Mouse (Mus musculus): Measurements from ENCODE around the gene Sdcbp2. TPM values are rescaled to one million over a fixed set of nuclear protein-coding genes. Genes with fewer than 3 reads are reported as not detected.
A peak's percentile ranks its signal among the peaks of the same experiment; 100 is the strongest.
"Not testable (repeated sequence)": the region's sequence is repeated elsewhere in the genome, so short reads cannot be mapped to it uniquely, and the experiment has no call there.

Sdcbp2 gene
- total RNA-seq, 2 experiments from 2014 or later: 1.9 to 2.5 TPM

DNA sequence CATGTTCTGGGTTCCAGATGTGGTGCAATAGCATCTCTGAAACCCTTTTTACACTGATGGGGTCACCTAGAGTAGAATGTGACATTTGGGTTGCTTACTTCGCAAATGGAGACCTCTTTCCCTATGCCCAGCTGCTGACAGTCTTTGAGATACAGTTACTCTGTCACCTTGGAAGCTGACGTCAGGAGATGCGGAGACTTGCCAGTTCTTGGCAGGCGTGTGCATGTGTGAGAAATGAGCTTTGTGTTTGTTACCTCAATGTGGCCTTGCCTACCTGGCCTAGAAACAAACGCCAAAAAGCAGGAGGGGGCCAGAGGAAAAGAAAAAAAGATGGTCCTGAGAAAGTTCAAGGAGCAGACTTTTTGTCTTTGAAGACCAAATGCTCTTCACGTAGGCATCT, 5.6 kb upstream of the Sdcbp2 start:
- DNase-seq (ENCODE audit: low spot score in 2 of 2): no peak

DNA sequence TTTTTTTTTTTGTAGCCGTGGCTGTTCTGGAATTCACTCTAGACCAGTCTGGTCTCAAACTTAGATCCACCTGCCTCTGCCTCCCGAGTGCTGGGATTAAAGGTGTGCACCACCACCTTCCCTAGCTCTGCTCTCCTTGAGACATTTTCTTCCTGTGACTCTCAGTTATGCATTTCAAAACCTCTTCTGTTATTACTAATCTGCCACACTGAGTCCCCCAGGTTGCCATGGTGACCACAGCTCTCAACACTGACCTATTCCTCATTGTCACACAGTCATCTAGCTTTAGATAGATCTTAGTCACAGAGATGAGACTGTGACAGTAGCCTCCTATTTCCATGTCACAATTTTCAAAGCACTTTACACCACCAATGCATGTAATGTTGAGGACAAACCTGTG, 3.0 kb upstream of the Sdcbp2 start:
- no peak for DNase-seq (ENCODE audit: low spot score in 2 of 2)

DNA sequence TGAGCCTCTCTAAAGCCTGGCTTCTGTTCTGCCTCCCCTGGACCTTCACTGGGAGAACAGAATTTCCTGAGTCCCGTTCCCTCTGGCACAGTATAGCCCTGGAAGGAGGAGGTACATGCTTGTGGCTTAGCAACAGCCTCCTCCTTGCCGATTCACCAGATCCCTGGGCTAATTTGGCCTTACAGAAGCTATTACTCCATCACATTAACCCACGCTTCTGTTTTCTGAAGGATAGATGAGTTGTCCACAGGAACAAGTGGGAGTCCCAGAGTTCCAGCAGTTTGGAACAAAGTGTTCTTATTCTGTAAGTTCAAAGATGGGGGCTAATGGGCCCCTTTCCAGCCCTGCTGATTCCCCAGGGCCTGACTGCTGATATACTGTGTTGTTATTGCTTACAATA, 1.2 kb downstream of the Sdcbp2 start:
- DNase-seq (ENCODE audit: low spot score in 2 of 2): no peak

DNA sequence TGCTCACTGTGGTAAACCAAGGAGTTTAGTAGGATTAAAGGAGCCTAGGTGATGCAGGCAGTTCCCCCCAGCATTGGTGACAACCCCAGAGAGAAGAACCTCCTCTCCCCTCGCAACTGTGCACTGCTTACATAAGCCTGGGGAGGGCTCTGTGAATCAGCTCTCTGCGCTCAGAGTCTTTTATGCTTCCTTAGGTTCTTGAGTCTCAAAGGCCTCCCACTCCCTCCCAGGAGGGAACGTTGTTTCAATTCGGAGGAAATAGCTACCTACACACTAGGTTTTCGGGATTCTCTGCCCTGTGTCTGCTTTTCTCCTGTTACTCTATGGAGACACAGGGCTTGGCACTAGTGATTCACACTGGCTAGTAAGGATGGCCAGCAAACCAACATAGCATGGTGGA, 2.2 kb downstream of the Sdcbp2 start:
- DNase-seq (ENCODE audit: low spot score in 2 of 2): no peak

DNA sequence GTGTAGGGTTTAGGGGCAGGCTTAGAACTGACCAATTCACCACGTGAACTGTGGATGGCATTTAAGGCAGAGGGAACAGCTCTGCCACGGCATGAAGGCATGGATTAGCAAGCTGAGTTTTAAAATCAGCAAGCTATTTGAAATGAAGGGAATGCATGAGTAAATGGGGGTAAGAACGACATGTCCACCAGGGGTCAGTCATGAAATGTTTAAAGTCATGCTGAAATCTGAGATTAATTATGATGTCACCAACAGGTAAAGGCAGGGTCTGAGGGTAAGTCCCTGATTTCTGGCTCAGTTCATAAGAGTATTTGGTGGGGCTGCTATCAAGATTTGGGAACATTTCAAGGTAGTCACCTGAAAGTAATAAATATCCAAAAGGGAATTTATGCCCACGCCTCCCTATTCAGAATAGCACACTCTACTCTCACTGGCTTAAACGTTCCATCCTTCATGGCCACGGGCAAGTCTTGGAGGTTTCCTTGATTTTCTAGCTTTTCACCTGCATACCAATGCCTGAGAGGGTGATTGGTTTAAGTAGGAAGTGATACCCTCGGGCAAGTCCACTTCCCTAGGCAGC, 2.8 kb downstream of the Sdcbp2 start:
- DNase-seq (ENCODE audit: low spot score in 2 of 2): no peak

DNA sequence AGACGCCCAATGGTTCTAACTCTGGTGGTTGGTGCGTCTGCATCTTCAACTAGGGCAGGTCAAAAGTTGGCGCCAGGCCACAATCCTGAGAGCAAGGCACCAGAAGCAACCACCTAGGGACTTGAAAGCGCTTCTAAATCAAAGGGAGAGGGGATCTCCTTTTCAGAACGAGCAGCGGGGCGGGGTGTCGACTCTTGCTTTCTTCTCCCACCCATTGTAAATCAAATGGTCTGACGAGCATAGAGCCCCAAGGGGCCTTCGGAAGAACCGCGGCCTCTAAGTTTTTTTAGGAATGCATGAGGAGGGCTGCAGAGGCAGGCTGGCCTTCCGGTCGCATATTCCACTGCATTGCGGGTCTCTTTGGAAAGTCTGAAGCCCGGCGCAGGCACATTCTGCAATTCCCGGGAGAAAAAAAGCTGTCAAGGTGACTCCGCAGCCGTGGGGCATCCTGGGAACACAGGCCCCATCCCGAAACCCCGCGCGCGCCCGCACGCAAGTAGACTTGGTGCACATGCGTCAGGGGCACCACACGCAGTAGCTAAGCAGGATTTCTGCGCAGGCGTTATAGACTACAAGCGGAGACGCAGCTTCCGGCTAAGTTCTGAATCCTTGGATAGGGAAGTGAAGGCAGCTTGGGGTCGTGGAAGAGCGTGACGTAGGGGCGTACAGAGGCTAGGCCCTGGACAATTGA, 3.4 kb downstream of the Sdcbp2 start:
- DNase-seq (ENCODE audit: low spot score in 2 of 2): peak; percentile 51 to 76

DNA sequence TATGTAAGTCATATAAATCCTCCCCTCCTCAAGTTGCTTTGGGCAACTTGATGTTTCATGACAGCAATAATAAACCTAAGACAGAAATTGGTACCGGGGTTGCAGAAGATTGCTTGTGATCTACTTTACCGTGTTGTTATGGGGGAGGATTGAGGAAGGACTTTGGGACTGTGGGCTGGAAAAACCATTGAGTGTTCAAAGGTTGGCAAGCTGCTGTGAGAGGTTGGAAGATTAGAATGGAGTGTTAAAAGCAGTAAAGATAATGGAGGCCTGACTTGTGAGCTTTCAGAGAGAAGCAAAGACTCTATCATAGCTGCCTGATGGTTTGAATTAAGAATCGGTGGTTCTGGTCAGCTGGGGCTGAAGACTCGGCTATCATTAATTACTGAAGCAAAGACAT, 6.8 kb downstream of the Sdcbp2 start:
- no peak for DNase-seq (ENCODE audit: low spot score in 2 of 2)

DNA sequence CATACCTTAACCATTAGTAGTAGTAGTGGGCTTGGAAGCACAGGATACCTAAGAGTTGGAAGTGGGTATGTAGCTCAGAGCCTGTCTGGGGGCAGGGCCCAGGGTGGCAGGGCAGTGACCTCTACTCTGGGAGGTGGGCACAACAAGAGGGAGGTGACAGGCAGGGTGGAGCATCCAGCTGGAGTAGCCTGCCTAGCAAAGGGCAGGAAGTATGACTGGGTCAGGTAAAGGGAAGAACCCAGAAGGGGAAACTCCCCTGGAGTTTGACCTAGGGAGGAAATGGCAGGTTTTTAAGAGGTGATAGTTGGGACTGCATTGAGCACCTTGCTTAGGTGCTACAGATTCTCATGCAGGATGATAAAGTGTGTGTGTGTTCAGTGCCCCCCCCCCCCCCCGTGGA, 8.5 kb downstream of the Sdcbp2 start:
- no peak for DNase-seq (ENCODE audit: low spot score in 2 of 2)

DNA sequence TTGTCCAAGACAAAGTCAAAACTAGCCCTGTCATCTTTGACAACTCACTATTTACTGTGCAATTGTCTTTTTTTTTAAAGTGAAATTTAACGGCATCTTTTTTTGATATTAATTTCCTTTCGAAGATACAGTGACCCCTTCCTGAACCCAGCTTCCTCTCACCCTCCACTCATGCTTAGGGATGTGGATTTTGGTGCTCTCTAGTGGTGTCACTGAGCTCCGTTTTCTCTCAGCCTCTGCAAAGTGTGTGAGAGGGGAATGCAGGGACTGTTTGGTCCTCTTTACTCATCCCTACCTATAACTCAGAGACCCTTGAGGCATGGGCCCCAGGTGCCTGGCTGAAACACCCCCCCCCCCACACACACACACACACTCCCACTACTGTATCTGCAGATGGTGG, 13.5 kb downstream of the Sdcbp2 start:
- no peak for DNase-seq (ENCODE audit: low spot score in 2 of 2)

DNA sequence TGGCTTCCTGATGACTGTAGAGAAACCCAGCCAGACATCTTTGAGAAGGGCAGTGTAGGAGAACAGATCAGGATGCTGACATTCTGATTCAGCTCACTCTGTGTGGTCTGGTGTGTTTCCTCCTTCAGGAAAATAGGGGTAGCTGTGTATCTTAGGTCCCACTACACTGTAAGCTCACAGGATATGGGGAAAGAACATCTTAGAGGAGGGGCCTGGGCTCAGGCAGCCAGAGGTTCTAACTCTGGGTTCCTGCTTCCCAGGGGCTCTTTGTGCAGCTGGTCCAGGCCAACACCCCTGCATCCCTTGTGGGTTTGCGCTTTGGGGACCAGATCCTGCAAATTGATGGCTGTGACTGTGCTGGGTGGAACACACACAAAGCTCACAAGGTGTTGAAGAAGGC, 14.4 kb downstream of the Sdcbp2 start:
- no peak for DNase-seq (ENCODE audit: low spot score in 2 of 2)

DNA sequence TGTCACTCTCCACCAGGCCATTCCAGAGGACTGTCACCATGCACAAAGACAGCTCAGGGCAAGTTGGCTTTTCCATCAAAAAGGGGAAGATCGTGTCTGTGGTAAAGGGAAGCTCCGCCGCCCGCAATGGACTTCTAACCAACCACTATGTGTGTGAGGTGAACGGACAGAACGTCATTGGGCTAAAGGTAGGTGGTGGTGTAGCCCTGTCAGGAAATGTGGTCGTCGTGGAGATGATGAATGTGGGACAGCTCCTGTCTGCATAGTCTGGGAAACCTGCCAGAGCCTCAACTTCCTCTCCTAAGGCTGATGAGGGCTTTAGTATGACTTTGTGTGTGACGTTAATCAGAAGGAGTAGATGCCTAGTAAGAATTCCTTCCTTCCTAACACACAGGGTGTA, 14.9 kb downstream of the Sdcbp2 start:
- no peak for DNase-seq (ENCODE audit: low spot score in 2 of 2)

DNA sequence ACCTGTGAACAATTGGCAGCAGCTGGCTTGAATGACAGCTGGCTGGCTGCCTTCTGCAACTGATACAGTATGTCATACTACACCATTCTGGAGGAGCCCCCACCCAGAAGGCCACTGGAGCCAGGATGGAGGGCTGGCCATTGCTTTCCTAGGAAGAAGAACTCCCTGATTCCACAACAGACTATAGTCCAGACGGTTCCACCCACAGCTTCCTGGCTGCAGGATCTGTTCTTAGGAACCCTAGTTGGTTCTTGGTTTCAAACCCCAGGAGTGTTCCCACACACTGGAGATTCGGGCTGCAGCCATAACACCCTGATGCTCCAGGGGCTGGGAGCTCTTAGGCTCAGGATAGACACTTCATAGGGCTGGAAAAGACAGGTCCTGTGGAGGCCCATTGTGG, 25.6 kb downstream of the Sdcbp2 start:
- no peak for DNase-seq (ENCODE audit: low spot score in 2 of 2)

DNA sequence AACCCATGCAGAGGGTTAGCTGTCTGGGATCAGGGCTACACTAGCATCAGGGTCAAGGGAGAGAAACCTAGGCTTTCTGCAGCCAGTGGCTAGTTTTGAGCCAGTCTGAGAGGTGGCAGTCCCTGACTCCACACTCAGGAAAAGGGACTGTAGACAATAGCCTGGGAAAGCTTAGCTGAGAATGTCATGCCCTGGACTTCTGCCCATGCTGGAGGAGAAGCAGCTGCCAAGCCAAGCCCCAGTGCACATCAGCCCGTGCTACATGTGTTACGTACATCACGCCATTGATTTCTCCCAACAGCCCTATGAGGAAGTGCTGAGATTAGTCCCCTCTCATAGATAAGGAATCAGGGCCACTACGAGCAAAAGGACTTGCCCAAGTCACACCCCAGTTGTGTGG, 29.7 kb downstream of the Sdcbp2 start:
- no peak for DNase-seq (ENCODE audit: low spot score in 2 of 2)

DNA sequence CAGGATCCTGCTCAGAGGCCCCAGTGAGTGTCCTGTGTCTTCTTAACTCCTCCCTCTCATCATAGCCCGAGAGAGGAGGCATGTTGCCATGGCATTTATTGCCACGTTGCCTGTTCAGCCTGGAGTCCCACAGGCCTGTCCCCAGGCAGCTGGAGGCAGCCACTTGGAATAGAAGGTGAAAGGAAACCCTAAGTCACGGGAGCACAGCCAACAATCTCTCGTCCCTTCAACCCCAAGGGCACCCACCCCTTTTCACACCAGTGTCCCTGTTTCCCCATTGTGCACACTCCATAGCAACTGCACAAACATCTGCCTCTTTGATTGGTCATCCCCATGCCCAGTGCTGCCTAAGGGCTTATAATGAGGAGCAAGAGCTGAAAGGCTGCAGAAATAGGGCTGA, 31.2 kb downstream of the Sdcbp2 start:
- DNase-seq (ENCODE audit: low spot score in 2 of 2): no peak

DNA sequence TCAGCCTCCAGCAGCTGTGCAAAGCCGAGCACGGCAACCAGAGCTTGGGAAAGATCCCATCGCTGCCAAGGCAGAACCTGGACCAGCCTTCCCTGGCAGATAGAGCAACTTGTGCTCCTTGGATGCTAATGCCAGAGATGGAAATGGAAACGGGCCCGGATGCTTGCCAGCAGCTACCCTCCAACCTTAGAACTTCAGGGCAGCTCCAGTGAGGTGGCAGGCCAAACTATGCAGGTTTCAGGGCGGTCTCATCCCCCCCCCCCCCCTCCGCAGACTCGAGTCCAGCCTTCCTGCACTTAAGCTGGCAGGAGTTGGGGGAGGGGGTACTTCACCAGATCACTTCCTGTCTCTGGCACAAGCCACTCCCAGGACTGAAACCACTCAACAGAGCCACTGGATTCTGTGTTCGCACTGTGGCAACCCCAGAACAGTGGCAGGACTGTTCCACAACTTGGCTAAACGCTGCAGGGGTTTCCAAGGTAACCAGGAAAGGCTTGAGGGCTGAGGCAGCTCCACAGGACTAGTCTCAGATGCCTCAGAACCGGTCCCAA, 33.1 kb downstream of the Sdcbp2 start:
- no peak for DNase-seq (ENCODE audit: low spot score in 2 of 2)

DNA sequence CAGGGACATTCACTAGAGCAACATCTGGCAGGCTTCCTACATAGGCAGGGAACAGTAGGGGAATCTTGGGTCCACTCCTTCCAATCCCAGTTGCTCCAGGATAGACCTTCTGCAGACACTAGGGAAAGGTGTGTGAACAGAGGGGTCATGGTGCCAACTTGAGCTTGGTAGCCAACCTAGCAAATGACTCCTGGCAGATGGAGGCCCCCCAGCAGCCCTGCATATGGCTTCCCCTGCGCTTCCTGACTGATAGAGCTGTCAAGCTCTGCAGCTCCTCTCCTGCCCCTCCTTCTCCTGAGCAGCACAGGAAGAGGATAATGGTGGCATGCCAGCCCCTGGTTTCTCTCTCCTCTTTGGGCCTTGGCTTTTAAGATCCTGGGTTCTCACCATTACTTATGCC, 36.0 kb downstream of the Sdcbp2 start:
- DNase-seq (ENCODE audit: low spot score in 2 of 2): no peak

DNA sequence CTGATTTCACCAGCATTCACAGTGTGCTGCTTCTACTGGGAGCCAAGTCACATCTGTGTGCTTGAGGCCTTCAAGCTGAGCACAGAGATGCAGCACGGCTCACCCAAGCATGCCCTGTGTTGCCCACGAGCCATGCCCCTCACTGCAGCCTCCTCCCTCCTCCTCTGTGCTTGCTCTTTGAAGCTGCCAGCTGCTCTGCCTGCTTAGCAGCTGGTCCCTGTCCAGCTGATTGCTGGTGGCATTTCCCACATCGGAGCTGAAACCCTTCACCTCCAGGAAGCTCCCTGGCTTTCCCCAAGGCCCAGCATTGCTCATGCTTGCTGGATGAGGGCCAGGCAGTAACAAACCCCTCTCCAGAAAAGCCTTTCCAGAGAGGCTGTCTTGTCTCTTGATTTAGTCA, 37.6 kb downstream of the Sdcbp2 start:
- no peak for DNase-seq (ENCODE audit: low spot score in 2 of 2)

DNA sequence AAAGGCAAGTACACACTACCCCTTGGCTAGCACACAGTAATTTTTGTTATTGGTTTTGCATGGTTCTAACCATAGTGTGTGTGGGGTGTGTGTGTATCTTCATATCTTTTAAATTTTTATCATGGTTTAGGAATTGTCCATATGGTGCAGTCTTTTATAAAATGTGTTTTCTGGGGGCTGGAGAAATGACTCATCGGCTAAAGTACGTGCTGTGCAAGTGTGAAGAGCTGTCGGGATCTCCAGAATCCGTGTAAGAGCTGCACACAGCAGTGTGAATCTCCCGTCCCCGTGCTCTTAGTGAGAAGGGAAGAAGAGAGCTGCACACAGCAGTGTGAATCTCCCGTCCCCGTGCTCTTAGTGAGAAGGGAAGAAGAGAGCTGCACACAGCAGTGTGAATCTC, 43.4 kb downstream of the Sdcbp2 start:
- not testable (repeated sequence) for DNase-seq (ENCODE audit: low spot score in 2 of 2)

DNA sequence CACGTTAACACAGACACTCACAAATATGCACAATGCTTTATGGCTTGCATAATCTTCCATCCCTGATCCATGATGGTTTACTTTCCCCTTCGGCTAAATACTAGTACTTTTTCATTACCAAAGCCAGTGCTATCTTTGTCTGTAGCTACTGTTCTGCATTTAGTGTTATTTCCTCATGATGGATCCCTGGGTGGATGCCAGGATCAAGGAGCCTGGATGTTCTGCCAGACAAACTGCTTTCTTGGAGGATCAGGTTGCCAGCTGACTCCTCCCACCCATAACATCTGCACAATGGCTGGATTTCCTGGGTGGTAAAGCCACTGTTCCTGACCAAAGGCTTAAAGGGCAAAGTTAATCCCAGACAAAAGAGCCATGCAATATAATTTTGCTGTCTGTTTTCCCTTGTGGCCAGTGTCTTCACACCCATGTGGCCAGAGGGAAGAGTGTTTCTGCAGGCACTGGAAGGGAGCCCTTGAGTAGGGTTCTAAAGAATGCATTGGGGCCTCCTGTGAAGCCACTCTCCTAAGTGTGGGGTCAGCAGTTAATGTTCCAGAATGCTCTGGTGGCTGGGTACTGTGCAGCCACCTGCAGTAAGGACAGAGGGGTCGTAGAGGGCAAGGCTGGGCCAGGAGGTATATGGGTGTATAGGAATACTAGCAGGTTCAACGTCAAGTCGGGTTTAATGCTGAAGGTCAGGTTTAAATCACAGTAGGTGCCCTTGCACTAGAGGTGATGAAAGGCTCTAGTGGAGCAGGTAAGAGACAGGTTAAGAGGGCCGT, 44.3 kb downstream of the Sdcbp2 start:
- no peak for DNase-seq (ENCODE audit: low spot score in 2 of 2)

DNA sequence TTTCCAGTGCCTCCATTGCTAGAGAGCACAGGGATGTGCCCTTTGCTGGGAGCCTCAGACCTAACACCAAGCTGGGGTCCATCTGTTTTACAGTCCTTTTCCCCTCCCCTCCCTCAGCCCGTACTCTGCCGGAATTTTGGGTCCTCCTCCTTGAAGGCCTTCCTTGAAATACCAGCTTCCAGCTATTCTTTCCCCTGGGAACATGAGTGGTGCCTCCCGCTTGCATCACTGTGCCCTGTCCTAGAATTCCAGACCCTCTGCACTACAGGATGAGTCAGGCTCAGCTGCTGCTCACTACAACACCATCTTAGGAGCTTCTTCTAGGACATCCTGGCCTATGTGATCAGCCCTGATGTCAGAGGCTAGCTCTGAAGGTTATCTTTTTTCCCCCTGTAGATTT, 51.4 kb downstream of the Sdcbp2 start:
- DNase-seq (ENCODE audit: low spot score in 2 of 2): no peak

DNA sequence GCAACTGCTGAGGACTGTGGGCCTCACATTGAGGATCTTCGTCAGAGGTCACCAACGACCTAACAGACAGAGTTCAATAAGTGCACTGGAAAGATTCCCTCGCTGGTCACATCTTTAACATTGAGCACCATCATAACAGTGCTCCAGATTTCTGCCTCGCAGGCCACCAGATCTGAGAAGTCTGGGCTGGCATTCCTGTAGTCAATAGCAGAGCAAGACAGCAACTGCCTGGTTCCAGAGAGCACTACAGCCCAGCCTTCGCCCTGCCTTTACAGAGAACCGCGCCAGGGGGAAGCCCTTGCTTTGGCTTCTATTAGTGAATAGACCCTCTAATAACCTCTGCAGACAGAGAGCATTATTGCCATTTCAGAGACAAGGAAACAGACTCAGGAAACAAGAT, 53.9 kb downstream of the Sdcbp2 start:
- DNase-seq (ENCODE audit: low spot score in 2 of 2): no peak

DNA sequence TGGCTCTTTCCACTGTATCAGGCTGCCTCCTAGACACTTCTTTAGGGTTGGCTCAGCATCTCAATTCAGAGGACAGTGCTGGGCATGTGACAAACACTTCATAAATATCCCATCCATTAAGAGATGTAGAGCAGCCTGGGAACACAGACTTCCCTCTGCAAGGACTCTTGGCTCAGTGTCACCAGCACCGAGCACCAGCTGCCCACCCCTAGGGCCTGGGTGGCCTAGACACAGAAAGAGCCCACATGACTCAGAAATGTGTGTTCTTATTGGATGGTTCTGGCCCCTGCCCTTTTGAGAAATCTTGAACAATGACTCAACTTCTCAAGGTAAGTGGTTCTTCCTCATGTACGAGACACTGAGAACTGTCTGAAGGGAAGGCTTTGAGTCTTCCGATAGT, 55.6 kb downstream of the Sdcbp2 start:
- no peak for DNase-seq (ENCODE audit: low spot score in 2 of 2)
